Mouse (Mus musculus): Measurements from ENCODE around the gene Pzp. TPM values are rescaled to one million over a fixed set of nuclear protein-coding genes. Genes with fewer than 3 reads are reported as not detected.
A peak's percentile ranks its signal among the peaks of the same experiment; 100 is the strongest.

The Pzp gene
- polyA plus RNA-seq, 1 experiment from 2014 or later = not detected

DNA sequence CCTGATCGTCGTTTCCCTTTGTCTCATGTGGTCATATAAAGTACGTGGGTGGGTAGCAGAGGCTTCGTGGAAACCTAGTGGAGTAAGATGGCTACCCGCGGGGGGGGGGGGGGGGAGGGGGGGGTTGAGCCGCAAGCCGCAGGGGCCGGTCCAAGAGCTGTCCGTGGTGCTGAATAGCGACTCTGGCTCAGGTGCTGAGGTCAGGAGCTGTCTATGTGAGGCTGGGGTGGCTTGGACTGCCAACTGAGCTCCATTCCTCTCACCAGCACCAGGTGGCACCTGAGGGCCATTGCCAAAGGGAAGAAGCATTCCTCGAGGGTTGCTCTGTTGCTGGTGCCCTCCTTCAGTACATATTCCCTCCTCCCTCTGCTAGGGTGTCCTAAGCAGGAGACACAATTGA lies 57.1 kb downstream of the Pzp start:
- no peak overlapping the region for H3K4me3 ChIP-seq
- no peaks in the 10 kb centered on the region for H3K27me3 ChIP-seq
- H3K4me2 ChIP-seq (replicated peaks) = no peak overlapping the region
- no peak overlapping the region for H3K27ac ChIP-seq
- ATAC-seq (ENCODE audit: low FRiP score) = no peak
- H3K36me3 ChIP-seq = no peaks in the 10 kb centered on the region
- WGBS = 6% methylated on average over 10 of the region's 12 CpGs
- no peaks in the 10 kb centered on the region for H3K9me3 ChIP-seq (replicated peaks)
- H3K4me1 ChIP-seq = no peaks in the 10 kb centered on the region
- no peak overlapping the region for H3K9ac ChIP-seq

DNA sequence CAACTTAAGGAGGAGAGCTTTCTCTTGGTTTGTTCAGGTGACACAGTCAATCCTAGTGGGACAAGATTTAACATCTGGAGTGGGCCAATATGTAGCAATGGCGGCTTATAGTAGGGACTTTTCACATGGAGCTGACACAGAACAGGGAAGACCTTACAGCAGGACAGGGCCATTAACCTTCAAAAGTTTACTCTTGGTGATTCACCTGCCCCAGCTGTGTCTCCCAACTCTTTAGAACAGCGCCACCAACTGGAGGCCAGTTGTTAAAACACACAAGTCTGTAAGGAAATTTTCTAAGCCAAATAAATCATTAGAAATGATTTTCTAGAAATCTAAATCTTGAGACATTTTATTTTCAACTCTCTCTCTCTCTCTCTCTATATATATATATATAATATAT lies 59.2 kb downstream of the Pzp start:
- no peak overlapping the region for H3K4me2 ChIP-seq (replicated peaks)
- H3K9me3 ChIP-seq (replicated peaks) = no peaks in the 10 kb centered on the region
- H3K9ac ChIP-seq = no peak overlapping the region
- no peak for ATAC-seq (ENCODE audit: low FRiP score)
- no peaks in the 10 kb centered on the region for H3K36me3 ChIP-seq
- WGBS = 49% methylated on average over 2 of the region's 2 CpGs
- no peaks in the 10 kb centered on the region for H3K4me1 ChIP-seq
- H3K27ac ChIP-seq = no peak overlapping the region
- H3K27me3 ChIP-seq = no peaks in the 10 kb centered on the region
- no peak overlapping the region for H3K4me3 ChIP-seq

DNA sequence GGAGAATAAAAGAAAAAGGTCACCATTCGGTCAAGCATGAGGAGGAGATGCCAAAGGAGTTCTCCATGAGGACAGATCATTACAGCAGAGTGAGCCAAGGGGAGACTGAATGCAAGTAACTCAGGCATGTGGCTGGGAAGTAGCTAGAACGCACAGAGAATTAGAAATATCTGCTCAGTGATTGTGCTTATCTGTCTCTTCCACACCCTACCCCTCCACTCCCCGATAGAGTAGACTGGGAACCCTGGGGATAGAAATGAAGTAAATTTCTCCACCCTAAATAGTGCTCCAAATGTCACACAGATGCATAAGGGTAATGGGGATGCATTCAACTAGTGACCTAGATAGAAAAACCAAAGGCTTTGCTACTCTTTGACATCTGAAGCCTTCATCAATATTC lies 60.0 kb downstream of the Pzp start:
- Histone ChIP-seq H3K36me3 (no peaks in the 10 kb centered on the region), H3K9ac (no peak overlapping the region), H3K4me1 (no peaks in the 10 kb centered on the region), H3K4me3 (no peak overlapping the region), H3K27ac (no peak overlapping the region), H3K4me2 (replicated peaks) (no peak overlapping the region), H3K27me3 (no peaks in the 10 kb centered on the region), H3K9me3 (replicated peaks) (no peaks in the 10 kb centered on the region)
- WGBS = 72% methylated on average over 3 of the region's 3 CpGs
- ATAC-seq (ENCODE audit: low FRiP score) = no peak

DNA sequence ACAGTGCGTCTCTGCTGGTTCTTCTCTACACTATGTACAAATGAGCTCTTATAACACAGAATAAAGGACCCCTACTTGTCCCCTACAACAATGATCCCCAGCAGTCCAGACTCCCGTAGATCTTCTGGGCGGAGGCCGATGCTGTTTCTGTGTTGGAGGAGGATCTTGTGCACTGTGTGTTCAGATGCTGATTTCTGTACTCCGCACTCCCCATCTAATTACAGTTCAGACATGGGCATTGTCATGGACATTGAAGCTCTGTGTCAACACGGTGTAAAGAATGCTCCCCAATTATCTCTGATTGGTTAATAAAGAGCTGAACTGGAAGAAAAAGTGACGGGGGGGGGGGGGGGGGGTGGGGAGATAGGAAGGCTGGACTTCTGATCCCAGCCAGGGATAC lies 60.5 kb downstream of the Pzp start:
- Histone ChIP-seq H3K9ac (no peak overlapping the region), H3K4me3 (no peak overlapping the region), H3K27me3 (no peaks in the 10 kb centered on the region), H3K36me3 (no peaks in the 10 kb centered on the region), H3K4me1 (no peaks in the 10 kb centered on the region), H3K4me2 (replicated peaks) (no peak overlapping the region), H3K27ac (no peak overlapping the region), H3K9me3 (replicated peaks) (no peaks in the 10 kb centered on the region)
- no peak for ATAC-seq (ENCODE audit: low FRiP score)
- WGBS = 49% methylated on average over 7 of the region's 7 CpGs

- no peak for ATAC-seq (ENCODE audit: low FRiP score)
- no peak overlapping the region for H3K27ac ChIP-seq
- H3K4me2 ChIP-seq (replicated peaks) = no peak overlapping the region
- no peak overlapping the region for H3K9ac ChIP-seq
- no peaks in the 10 kb centered on the region for H3K36me3 ChIP-seq
- H3K4me1 ChIP-seq = no peaks in the 10 kb centered on the region
- no peaks in the 10 kb centered on the region for H3K9me3 ChIP-seq (replicated peaks)
- H3K27me3 ChIP-seq = no peaks in the 10 kb centered on the region
- no peak overlapping the region for H3K4me3 ChIP-seq
- 90% methylated on average over 4 of the region's 4 CpGs for WGBS
Observed at GRCm38 (mm10) chr6:128464996-128465395, 61.5 kb downstream of the Pzp start.

GRCm38 (mm10) chr6:128461606-128462005 lies 64.9 kb downstream of the Pzp start:
- no peak overlapping the region for H3K4me2 ChIP-seq (replicated peaks)
- no peaks in the 10 kb centered on the region for H3K36me3 ChIP-seq
- H3K4me3 ChIP-seq = no peak overlapping the region
- H3K27me3 ChIP-seq = no peaks in the 10 kb centered on the region
- H3K27ac ChIP-seq = no peak overlapping the region
- no peak for ATAC-seq (ENCODE audit: low FRiP score)
- H3K4me1 ChIP-seq = no peaks in the 10 kb centered on the region
- H3K9me3 ChIP-seq (replicated peaks) = no peaks in the 10 kb centered on the region
- H3K9ac ChIP-seq = no peak overlapping the region

DNA sequence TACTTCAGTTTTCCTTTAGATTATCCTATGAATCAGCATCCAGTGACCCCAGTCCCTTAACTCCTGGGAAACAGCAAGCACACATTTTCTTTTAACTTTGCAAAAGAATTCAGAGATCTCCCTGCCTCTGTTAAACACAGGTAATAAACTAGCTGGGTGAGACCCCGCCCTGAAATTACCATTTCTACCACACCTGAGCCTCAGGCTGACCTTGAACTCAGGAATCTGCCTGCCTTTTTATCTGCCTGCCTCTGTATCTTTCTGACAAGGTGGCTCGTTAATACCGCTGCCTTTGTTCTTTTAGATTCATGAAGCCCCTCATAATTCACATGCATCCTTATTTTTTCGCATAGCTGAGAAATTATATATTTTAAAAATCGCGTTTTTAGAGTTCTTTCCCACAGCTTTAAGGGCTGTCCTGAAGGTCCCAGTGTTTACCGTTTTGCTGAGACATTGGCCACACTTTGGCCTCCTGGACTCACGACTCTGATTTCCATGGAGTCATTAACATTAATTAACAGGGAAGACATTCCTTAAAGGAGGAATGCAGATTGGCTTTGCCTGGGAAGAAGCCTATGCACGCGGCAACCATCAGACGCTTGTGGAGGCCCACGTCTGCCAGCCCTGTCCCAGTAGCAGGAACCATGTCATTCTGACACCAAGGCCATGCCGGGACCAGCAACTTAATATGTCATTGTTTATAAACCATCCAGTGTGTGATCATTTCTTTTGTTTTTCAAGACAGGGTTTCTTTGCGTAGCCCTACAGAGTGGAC lies 65.6 kb downstream of the Pzp start:
- no peak overlapping the region for H3K27ac ChIP-seq
- H3K4me2 ChIP-seq (replicated peaks) = no peak overlapping the region
- 85% methylated on average over 14 of the region's 14 CpGs for WGBS
- H3K27me3 ChIP-seq = no peaks in the 10 kb centered on the region
- no peaks in the 10 kb centered on the region for H3K36me3 ChIP-seq
- H3K4me1 ChIP-seq = no peaks in the 10 kb centered on the region
- no peak overlapping the region for H3K4me3 ChIP-seq
- H3K9ac ChIP-seq = no peak overlapping the region
- H3K9me3 ChIP-seq (replicated peaks) = no peaks in the 10 kb centered on the region
- no peak for ATAC-seq (ENCODE audit: low FRiP score)

- H3K9ac ChIP-seq = no peak overlapping the region
- no peaks in the 10 kb centered on the region for H3K4me1 ChIP-seq
- WGBS = 48% methylated on average over 2 of the region's 2 CpGs
- H3K36me3 ChIP-seq = no peaks in the 10 kb centered on the region
- H3K27ac ChIP-seq = no peak overlapping the region
- no peaks in the 10 kb centered on the region for H3K27me3 ChIP-seq
- ATAC-seq (ENCODE audit: low FRiP score) = no peak
- no peak overlapping the region for H3K4me3 ChIP-seq
- H3K4me2 ChIP-seq (replicated peaks) = no peak overlapping the region
- H3K9me3 ChIP-seq (replicated peaks) = no peaks in the 10 kb centered on the region
Observed at GRCm38 (mm10) chr6:128460321-128460720, 66.2 kb downstream of the Pzp start.

- WGBS = 83% methylated on average over 5 of the region's 5 CpGs
- Histone ChIP-seq H3K4me1 (no peaks in the 10 kb centered on the region), H3K9ac (no peak overlapping the region), H3K27ac (no peak overlapping the region), H3K4me2 (replicated peaks) (no peak overlapping the region), H3K36me3 (no peaks in the 10 kb centered on the region), H3K4me3 (no peak overlapping the region), H3K9me3 (replicated peaks) (no peaks in the 10 kb centered on the region), H3K27me3 (no peaks in the 10 kb centered on the region)
- no peak for ATAC-seq (ENCODE audit: low FRiP score)
Observed at GRCm38 (mm10) chr6:128457186-128457585, 69.3 kb downstream of the Pzp start.

DNA sequence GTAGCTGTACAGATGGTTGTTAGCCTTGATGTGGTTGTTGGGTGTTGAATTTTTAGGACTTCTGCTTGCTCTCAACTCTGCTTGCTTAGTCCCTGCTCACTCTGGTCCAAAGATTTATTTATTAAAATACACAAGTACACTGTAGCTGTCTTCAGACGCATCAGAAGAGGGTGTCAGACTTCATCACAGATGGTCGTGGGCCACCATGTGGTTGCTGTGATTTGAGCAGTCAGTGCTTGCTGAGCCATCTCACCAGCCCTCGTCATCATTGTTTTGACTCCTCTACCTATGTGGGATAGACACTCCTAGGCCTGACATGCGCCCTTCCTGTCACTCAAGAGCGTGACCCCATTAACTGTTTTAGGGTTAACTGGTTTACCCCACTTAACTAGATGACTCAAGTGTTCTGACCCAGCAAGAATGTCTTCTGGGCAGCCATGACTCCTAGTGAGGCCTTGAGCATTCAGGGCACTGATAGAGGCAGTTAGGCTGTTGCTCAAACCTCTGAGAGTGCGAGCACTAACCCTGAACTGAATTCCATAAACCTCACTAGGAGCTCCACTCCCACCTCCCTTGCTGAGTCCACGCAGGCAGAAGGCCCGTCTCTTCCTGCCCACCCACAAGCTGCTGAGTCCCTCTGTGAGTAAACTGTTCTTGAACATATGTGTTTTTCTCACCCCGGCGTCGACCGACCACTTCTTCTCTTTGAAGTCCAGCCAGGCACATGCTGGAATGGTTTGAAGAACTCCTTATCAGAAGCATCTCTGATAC lies 70.5 kb downstream of the Pzp start:
- Histone ChIP-seq H3K9me3 (replicated peaks) (no peaks in the 10 kb centered on the region), H3K27me3 (no peaks in the 10 kb centered on the region), H3K4me2 (replicated peaks) (no peak overlapping the region), H3K9ac (no peak overlapping the region), H3K36me3 (no peaks in the 10 kb centered on the region), H3K27ac (no peak overlapping the region), H3K4me3 (no peak overlapping the region), H3K4me1 (no peaks in the 10 kb centered on the region)
- no peak for ATAC-seq (ENCODE audit: low FRiP score)
- 79% methylated on average over 12 of the region's 12 CpGs for WGBS

- no peak overlapping the region for H3K4me3 ChIP-seq
- H3K9ac ChIP-seq = no peak overlapping the region
- no peaks in the 10 kb centered on the region for H3K4me1 ChIP-seq
- no peak overlapping the region for H3K27ac ChIP-seq
- 95% methylated on average over 5 of the region's 5 CpGs for WGBS
- no peaks in the 10 kb centered on the region for H3K9me3 ChIP-seq (replicated peaks)
- H3K27me3 ChIP-seq = no peaks in the 10 kb centered on the region
- H3K4me2 ChIP-seq (replicated peaks) = no peak overlapping the region
- no peaks in the 10 kb centered on the region for H3K36me3 ChIP-seq
- no peak for ATAC-seq (ENCODE audit: low FRiP score)
Observed at GRCm38 (mm10) chr6:128447063-128447462, 79.5 kb downstream of the Pzp start.

- ATAC-seq (ENCODE audit: low FRiP score) = peak; percentile 39
- 12% methylated on average over 14 of the region's 14 CpGs for WGBS
- no peak overlapping the region for H3K4me3 ChIP-seq
Observed at GRCm38 (mm10) chr6:128445761-128446535, 80.6 kb downstream of the Pzp start.

More at GRCm38 (mm10) chr6:128445761-128446535, 80.6 kb downstream of the Pzp start:
- H3K27me3 ChIP-seq = no peaks in the 10 kb centered on the region
- no peak overlapping the region for H3K27ac ChIP-seq
- H3K9me3 ChIP-seq (replicated peaks) = no peaks in the 10 kb centered on the region
- H3K9ac ChIP-seq = no peak overlapping the region
- H3K36me3 ChIP-seq = no peaks in the 10 kb centered on the region
- no peaks in the 10 kb centered on the region for H3K4me1 ChIP-seq
- H3K4me2 ChIP-seq (replicated peaks) = peak overlapping the region; percentile 38
